Mouse (Mus musculus) neural tube, embryonic 12.5 days (tissue): ENCODE data around the gene Gm45021. TPM values are rescaled to one million over a fixed set of nuclear protein-coding genes. Genes with fewer than 3 reads are reported as not detected.
A peak's percentile ranks its signal among the peaks of the same experiment; 100 is the strongest.

Source experiments
- ATAC-seq: fragments of 200-750 bp; cut with Nextera tagmentation; 2 replicates; pipeline ENCODE4 v1.8.0; 2017; ENCODE audit warnings: low read depth, mild to moderate bottlenecking, moderate TSS enrichment, moderate library complexity; ENCODE audit not compliant: low FRiP score
- H3K27ac ChIP-seq: fragments of 300-500 bp; sonication (generic); 2 replicates; pipeline ENCODE4 v1.5.1; 2016
- H3K27me3 ChIP-seq: fragments of 300-500 bp; sonication (generic); replicated peaks from 2 replicates; pipeline ENCODE4 v1.6.1; 2016; ENCODE audit warnings: mild to moderate bottlenecking
- H3K36me3 ChIP-seq: fragments of 300-500 bp; sonication (generic); 2 replicates; pipeline ENCODE4 v1.6.1; 2016; ENCODE audit warnings: mild to moderate bottlenecking
- H3K4me1 ChIP-seq: fragments of 300-500 bp; sonication (generic); 2 replicates; pipeline ENCODE4 v1.6.1; 2016
- H3K4me2 ChIP-seq: fragments of 300-500 bp; sonication (generic); replicated peaks from 2 replicates; pipeline ENCODE4 v1.6.1; 2016; ENCODE audit warnings: mild to moderate bottlenecking
- H3K4me3 ChIP-seq: fragments of 300-500 bp; sonication (generic); 2 replicates; pipeline ENCODE4 v1.5.1; 2016
- H3K9ac ChIP-seq: fragments of 300-500 bp; sonication (generic); 2 replicates; pipeline ENCODE4 v1.6.1; 2016; ENCODE audit warnings: mild to moderate bottlenecking
- H3K9me3 ChIP-seq: fragments of 300-500 bp; sonication (generic); 2 replicates; pipeline ENCODE4 v1.6.1; 2016; ENCODE audit warnings: mild to moderate bottlenecking
- WGBS: fragments of 180-500 bp; shearing (Covaris S2); methylation state at CpG from one replicate; pipeline ENCODE4 v1.1.7; 2016; 5-methylcytosine and 5-hydroxymethylcytosine counted together
- polyA plus RNA-seq: library from polyadenylated mRNA; unstranded; fragments of >200 nt; fragmentation: Nextera tagmentation; extraction: Ambion mirVana; gene quantifications from 2 replicates; pipeline ENCODE4 v1.2.1, GENCODE M21; 2016

Gm45021 gene
- polyA plus RNA-seq, 1 experiment from 2014 or later, result not detected

GRCm38 (mm10) chr6:48554280-48555103 is 34.9 kb upstream of the Gm45021 start, which contains the start of gene Lrrc61:
Lrrc61 (plus strand) TSS chr6:48554796.
- peak within 1 kb of the TSS; percentile 75 for H3K4me2 ChIP-seq
- H3K9ac ChIP-seq, result peak within 1 kb of the TSS; percentile 76
- ATAC-seq, result peak; percentile 90
- peak within 1 kb of the TSS; percentile 92 for H3K27ac ChIP-seq
- under 1% methylated on average over 39 of the region's 39 CpGs for WGBS
- H3K4me3 ChIP-seq, result peak within 1 kb of the TSS; percentile 47
- peaks cover 13% of the 10 kb centered on the region for H3K36me3 ChIP-seq
- peaks cover 17% of the 10 kb centered on the region for H3K4me1 ChIP-seq
- H3K9me3 ChIP-seq, result no peaks in the 10 kb centered on the region
- H3K27me3 ChIP-seq, result no peaks in the 10 kb centered on the region

GRCm38 (mm10) chr6:48555104-48555890 is 34.1 kb upstream of the Gm45021 start:
- H3K4me1 ChIP-seq, result peaks cover 17% of the 10 kb centered on the region
- peaks cover 13% of the 10 kb centered on the region for H3K36me3 ChIP-seq
- H3K4me3 ChIP-seq, result peak overlapping the region; percentile 47
- WGBS, result 35% methylated on average over 13 of the region's 14 CpGs
- peak; percentile 82 for ATAC-seq
- no peaks in the 10 kb centered on the region for H3K27me3 ChIP-seq
- H3K9ac ChIP-seq, result peak overlapping the region; percentile 76
- H3K4me2 ChIP-seq, result peak overlapping the region; percentile 75
- H3K9me3 ChIP-seq, result no peaks in the 10 kb centered on the region
- peak overlapping the region; percentile 92; the same call in 1 of the 2 replicates for H3K27ac ChIP-seq

- 97% methylated on average over 3 of the region's 3 CpGs for WGBS
- no peak overlapping the region for H3K4me3 ChIP-seq
- H3K4me2 ChIP-seq, result peak overlapping the region; percentile 75
- no peak for ATAC-seq
- no peak overlapping the region for H3K9ac ChIP-seq
- H3K27me3 ChIP-seq, result no peaks in the 10 kb centered on the region
- peaks cover 17% of the 10 kb centered on the region for H3K4me1 ChIP-seq
- no peaks in the 10 kb centered on the region for H3K9me3 ChIP-seq
- H3K27ac ChIP-seq, result no peak overlapping the region
- peaks cover 13% of the 10 kb centered on the region for H3K36me3 ChIP-seq
These were observed 33.5 kb upstream of the Gm45021 start for GRCm38 (mm10) chr6:48555956-48556355.

DNA sequence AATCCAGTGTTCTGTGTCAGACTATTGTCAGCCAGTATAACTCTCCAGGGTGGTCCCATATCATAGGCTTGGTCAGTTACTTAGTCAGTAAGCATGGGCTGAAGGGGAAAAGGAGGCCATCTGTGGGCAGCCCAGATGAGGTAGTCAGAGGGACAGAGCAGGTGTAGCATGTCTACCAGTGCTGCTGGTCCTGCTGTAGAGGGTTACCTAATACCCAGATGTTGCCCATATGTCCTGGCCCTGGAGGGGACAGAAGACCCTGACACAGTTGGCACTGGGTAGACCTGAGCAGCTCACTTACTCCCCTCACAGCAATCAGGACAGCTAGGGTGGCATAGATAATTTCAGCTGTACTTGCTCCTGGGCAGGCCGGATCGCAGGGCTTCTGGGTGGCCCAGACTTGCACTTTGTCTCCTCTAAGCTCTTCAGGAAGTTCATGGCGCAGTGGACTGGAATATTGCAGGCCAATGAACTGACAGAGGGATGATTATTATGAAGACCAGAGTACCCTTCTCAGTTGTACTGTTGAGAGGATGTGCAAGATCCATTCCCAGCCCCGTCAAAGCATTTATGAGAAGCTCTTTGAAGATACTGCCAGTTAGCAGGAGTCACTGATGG is 23.6 kb upstream of the Gm45021 start:
- ATAC-seq, result no peak
- H3K4me3 ChIP-seq, result no peak overlapping the region
- WGBS, result 91% methylated on average over 4 of the region's 4 CpGs
- no peaks in the 10 kb centered on the region for H3K27me3 ChIP-seq
- peaks cover 42% of the 10 kb centered on the region for H3K36me3 ChIP-seq
- H3K9ac ChIP-seq, result no peak overlapping the region
- no peak overlapping the region for H3K27ac ChIP-seq
- peaks cover 6% of the 10 kb centered on the region; the same call in 1 of the 2 replicates for H3K4me1 ChIP-seq
- no peak overlapping the region for H3K4me2 ChIP-seq
- H3K9me3 ChIP-seq, result no peaks in the 10 kb centered on the region

- no peak overlapping the region for H3K9ac ChIP-seq
- H3K36me3 ChIP-seq, result peaks cover 42% of the 10 kb centered on the region
- H3K4me3 ChIP-seq, result no peak overlapping the region
- 57% methylated on average over 5 of the region's 5 CpGs for WGBS
- H3K27me3 ChIP-seq, result no peaks in the 10 kb centered on the region
- H3K4me1 ChIP-seq, result peaks cover 6% of the 10 kb centered on the region; the same call in 1 of the 2 replicates
- no peak overlapping the region for H3K4me2 ChIP-seq
- H3K27ac ChIP-seq, result no peak overlapping the region
- H3K9me3 ChIP-seq, result no peaks in the 10 kb centered on the region
- no peak for ATAC-seq
These were observed 23.1 kb upstream of the Gm45021 start for GRCm38 (mm10) chr6:48566312-48566711.

GRCm38 (mm10) chr6:48568036-48568984 is 21.1 kb upstream of the Gm45021 start:
- ATAC-seq, result no peak
- H3K4me1 ChIP-seq, result peaks cover 6% of the 10 kb centered on the region; the same call in 1 of the 2 replicates
- H3K27me3 ChIP-seq, result no peaks in the 10 kb centered on the region
- no peaks in the 10 kb centered on the region for H3K9me3 ChIP-seq
- H3K4me3 ChIP-seq, result no peak overlapping the region
- no peak overlapping the region for H3K27ac ChIP-seq
- H3K9ac ChIP-seq, result no peak overlapping the region
- 88% methylated on average over 21 of the region's 21 CpGs for WGBS
- no peak overlapping the region for H3K4me2 ChIP-seq
- peaks cover 42% of the 10 kb centered on the region for H3K36me3 ChIP-seq

DNA sequence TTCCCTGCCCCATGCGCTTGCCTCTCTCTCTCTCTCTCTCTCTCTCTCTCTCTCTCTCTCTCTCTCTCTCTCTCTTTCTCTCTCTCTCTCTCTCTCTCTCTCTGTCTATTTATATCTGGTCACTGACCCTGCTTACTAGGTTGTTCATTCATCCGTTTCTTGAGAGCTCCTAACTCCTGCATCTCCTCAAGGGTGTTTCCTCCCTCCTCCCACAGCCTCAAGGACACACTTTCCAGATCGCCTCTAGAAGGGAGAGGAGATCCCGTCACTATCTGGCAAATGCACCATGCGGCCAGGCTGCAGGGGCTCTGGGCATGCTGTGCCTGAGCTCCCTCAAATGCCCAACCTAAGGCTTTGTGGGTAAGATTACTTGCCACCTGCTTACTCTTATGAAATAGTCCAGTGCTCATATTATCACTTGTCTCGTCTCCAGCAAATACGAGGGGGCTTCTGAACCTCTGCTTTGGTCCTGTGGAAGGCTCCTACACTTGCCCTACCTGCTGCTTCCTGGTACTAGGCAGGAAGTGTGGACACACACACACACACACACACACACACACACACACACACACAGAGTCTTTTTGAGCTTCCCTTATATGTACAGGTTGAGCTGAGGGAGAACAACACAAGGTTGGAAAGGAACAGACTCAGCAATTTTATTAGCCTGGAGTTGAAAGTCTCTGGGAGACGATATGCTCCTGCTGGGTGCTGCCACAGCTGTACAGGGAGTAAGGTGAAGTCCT is 20.2 kb upstream of the Gm45021 start:
- no peak for ATAC-seq
- no peaks in the 10 kb centered on the region for H3K27me3 ChIP-seq
- H3K9me3 ChIP-seq, result no peaks in the 10 kb centered on the region
- H3K4me3 ChIP-seq, result no peak overlapping the region
- no peak overlapping the region for H3K9ac ChIP-seq
- H3K4me1 ChIP-seq, result peaks cover 6% of the 10 kb centered on the region; the same call in 1 of the 2 replicates
- H3K36me3 ChIP-seq, result peaks cover 37% of the 10 kb centered on the region
- H3K4me2 ChIP-seq, result no peak overlapping the region
- 93% methylated on average over 8 of the region's 8 CpGs for WGBS
- no peak overlapping the region for H3K27ac ChIP-seq

- Histone ChIP-seq H3K27ac (no peak overlapping the region), H3K9me3 (no peaks in the 10 kb centered on the region), H3K9ac (no peak overlapping the region), H3K4me1 (no peaks in the 10 kb centered on the region), H3K4me3 (no peak overlapping the region), H3K27me3 (no peaks in the 10 kb centered on the region), H3K4me2 (no peak overlapping the region), H3K36me3 (peaks cover 20% of the 10 kb centered on the region)
- WGBS, result 90% methylated on average over 5 of the region's 5 CpGs
- no peak for ATAC-seq
These were observed 17.4 kb upstream of the Gm45021 start for GRCm38 (mm10) chr6:48572014-48572413.

- Histone ChIP-seq H3K4me3 (no peak within 1 kb of the TSS), H3K9me3 (no peaks in the 10 kb centered on the region), H3K27me3 (no peaks in the 10 kb centered on the region), H3K4me1 (no peaks in the 10 kb centered on the region), H3K4me2 (no peak within 1 kb of the TSS), H3K27ac (no peak within 1 kb of the TSS), H3K36me3 (peaks cover 20% of the 10 kb centered on the region), H3K9ac (no peak within 1 kb of the TSS)
- ATAC-seq, result no peak
- 46% methylated on average over 6 of the region's 6 CpGs for WGBS
These were observed 16.8 kb upstream of the Gm45021 start, which contains the start of gene Rarres2 for GRCm38 (mm10) chr6:48572572-48573061. Rarres2 (minus strand) TSS chr6:48572789.

- Histone ChIP-seq H3K36me3 (peaks cover 19% of the 10 kb centered on the region), H3K4me1 (no peaks in the 10 kb centered on the region), H3K4me2 (no peak overlapping the region), H3K27ac (no peak overlapping the region), H3K9me3 (no peaks in the 10 kb centered on the region), H3K27me3 (no peaks in the 10 kb centered on the region), H3K4me3 (no peak overlapping the region), H3K9ac (no peak overlapping the region)
- WGBS, result 72% methylated on average over 10 of the region's 10 CpGs
- no peak for ATAC-seq
These were observed 16.1 kb upstream of the Gm45021 start for GRCm38 (mm10) chr6:48573280-48573679.
